Mouse (Mus musculus) neural tube, embryonic 12.5 days (tissue): ENCODE results near the gene Rabepk. TPM values are rescaled to one million over a fixed set of nuclear protein-coding genes. Genes with fewer than 3 reads are reported as not detected.
"Not testable (repeated sequence)": the region's sequence is repeated elsewhere in the genome, so short reads cannot be mapped to it uniquely, and the experiment has no call there.

Experiments used
- ATAC-seq: fragments of 200-750 bp; cut with Nextera tagmentation; 2 replicates; pipeline ENCODE4 v1.8.0; 2017; ENCODE audit warnings: low read depth, mild to moderate bottlenecking, moderate TSS enrichment, moderate library complexity; ENCODE audit not compliant: low FRiP score
- H3K27ac ChIP-seq: fragments of 300-500 bp; sonication (generic); 2 replicates; pipeline ENCODE4 v1.5.1; 2016
- H3K27me3 ChIP-seq: fragments of 300-500 bp; sonication (generic); replicated peaks from 2 replicates; pipeline ENCODE4 v1.6.1; 2016; ENCODE audit warnings: mild to moderate bottlenecking
- H3K36me3 ChIP-seq: fragments of 300-500 bp; sonication (generic); 2 replicates; pipeline ENCODE4 v1.6.1; 2016; ENCODE audit warnings: mild to moderate bottlenecking
- H3K4me1 ChIP-seq: fragments of 300-500 bp; sonication (generic); 2 replicates; pipeline ENCODE4 v1.6.1; 2016
- H3K4me2 ChIP-seq: fragments of 300-500 bp; sonication (generic); replicated peaks from 2 replicates; pipeline ENCODE4 v1.6.1; 2016; ENCODE audit warnings: mild to moderate bottlenecking
- H3K4me3 ChIP-seq: fragments of 300-500 bp; sonication (generic); 2 replicates; pipeline ENCODE4 v1.5.1; 2016
- H3K9ac ChIP-seq: fragments of 300-500 bp; sonication (generic); 2 replicates; pipeline ENCODE4 v1.6.1; 2016; ENCODE audit warnings: mild to moderate bottlenecking
- H3K9me3 ChIP-seq: fragments of 300-500 bp; sonication (generic); 2 replicates; pipeline ENCODE4 v1.6.1; 2016; ENCODE audit warnings: mild to moderate bottlenecking
- WGBS: fragments of 180-500 bp; shearing (Covaris S2); methylation state at CpG from one replicate; pipeline ENCODE4 v1.1.7; 2016; 5-methylcytosine and 5-hydroxymethylcytosine counted together
- polyA plus RNA-seq: library from polyadenylated mRNA; unstranded; fragments of >200 nt; fragmentation: Nextera tagmentation; extraction: Ambion mirVana; gene quantifications from 2 replicates; pipeline ENCODE4 v1.2.1, GENCODE M21; 2016

Rabepk gene
- polyA plus RNA-seq, 1 experiment from 2014 or later = 20.4 TPM

DNA sequence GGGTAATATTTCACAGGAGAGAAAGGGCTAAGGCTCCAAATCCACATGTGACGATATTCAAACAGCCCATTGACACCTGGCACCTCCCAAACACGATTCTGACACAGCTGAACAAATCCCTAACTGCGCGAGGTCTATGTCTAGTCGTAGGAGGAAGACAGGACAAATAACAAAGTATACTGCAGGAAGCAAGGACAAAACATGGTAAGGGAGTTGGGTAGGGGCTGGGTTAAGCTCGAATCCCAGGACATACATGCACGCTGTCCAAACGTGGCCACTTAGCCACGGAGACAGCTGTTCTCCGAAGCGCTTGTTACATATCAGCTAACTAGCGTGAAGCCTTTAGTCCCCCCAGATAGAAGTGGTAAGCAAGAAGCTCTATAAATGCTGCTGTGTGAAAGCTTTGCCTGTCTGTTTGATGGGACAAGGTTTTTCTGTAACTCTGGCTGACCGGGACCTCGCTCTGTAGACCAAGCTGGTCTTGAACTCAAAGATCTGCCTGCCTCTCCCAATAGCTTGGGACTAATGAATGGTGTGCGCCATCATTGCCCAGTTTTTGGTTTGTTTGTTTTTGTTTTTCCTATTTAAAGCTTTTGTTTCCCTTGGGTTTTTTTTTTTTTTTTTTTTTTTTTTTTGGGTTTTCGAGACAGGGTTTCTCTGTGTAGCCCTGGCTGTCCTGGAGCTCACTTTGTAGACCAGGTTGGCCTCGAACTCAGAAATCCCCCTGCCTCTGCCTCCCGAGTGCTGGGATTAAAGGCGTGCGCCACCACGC is 26.9 kb upstream of the Rabepk start:
- H3K27ac ChIP-seq = peak overlapping the region; percentile 4; the same call in 1 of the 2 replicates
- no peak for ATAC-seq
- H3K4me3 ChIP-seq = peak overlapping the region; percentile 97
- peak overlapping the region; percentile 96 for H3K9ac ChIP-seq
- WGBS = 36% methylated on average over 20 of the region's 21 CpGs
- peak overlapping the region; percentile 80 for H3K4me2 ChIP-seq
- H3K9me3 ChIP-seq = 0 out of 2 replicates have a peak, but pooled peaks cover 5% of the 10 kb centered on the region
- H3K36me3 ChIP-seq = peaks cover 9% of the 10 kb centered on the region
- peaks cover 19% of the 10 kb centered on the region for H3K4me1 ChIP-seq
- H3K27me3 ChIP-seq = no peaks in the 10 kb centered on the region

DNA sequence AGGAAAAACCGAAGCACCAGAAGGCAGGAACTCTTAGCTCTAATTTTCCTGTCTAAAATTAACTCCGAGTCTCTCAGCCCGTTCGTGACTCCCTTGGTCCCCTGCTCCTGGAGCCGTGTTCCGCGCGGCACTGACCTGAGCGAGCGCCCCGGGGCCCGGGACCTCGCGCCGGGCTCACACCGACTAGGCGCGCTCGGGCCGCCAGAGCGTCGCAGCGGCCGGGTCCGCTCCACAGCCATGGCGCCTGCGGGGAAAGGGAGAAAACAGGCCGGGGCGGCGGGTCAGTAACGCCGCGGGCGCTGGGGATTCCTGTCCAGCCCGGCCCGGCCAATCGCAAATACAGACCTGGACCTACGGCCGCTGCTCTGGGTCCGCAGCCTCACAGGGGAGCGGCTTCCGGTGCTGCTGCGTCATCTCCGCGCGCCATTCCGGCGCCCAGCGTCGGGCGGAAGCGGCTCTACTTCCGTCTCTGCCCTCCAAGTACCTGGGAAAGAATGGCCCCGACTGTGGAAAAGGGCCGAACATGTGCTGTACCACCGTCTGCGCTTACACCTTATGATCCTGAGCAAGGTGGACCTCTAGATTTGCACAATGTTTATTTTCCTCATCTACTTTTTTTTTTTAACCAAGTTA is 26.2 kb upstream of the Rabepk start, which contains the start of gene Fbxw2:
TSS of gene Fbxw2 (minus strand) at position 485 of the 633 bp plus-strand sequence.
- peak within 1 kb of the TSS; percentile 67; the same call in 1 of the 2 replicates for H3K27ac ChIP-seq
- H3K9ac ChIP-seq = peak within 1 kb of the TSS; percentile 96
- peaks cover 13% of the 10 kb centered on the region for H3K36me3 ChIP-seq
- peaks cover 19% of the 10 kb centered on the region for H3K4me1 ChIP-seq
- peak; percentile 95 for ATAC-seq
- peak within 1 kb of the TSS; percentile 97 for H3K4me3 ChIP-seq
- H3K4me2 ChIP-seq = peak within 1 kb of the TSS; percentile 80
- WGBS = under 1% methylated on average over 55 of the region's 57 CpGs
- H3K27me3 ChIP-seq = no peaks in the 10 kb centered on the region
- 0 out of 2 replicates have a peak, but pooled peaks cover 5% of the 10 kb centered on the region for H3K9me3 ChIP-seq

DNA sequence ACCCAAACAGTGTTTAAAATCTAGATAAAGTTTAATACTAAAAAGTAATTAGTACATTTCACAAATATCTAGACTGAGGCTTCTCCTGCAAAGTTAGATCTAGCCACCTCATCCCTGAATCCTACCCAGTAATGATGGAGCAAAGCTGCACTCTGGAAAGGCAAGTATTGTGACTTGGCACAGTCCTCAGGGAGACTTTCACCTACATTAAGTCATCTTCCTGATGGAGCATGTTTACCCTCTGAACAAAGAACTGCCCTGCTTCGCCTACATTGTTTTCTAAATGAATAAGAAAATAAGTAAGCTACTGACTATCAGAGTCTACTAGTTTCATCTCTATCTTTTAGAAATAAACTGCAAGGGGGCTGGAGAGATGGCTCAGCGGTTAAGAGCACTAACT is 18.8 kb upstream of the Rabepk start:
- H3K36me3 ChIP-seq = peaks cover 43% of the 10 kb centered on the region
- H3K4me1 ChIP-seq = no peaks in the 10 kb centered on the region
- H3K4me3 ChIP-seq = no peak overlapping the region
- no peaks in the 10 kb centered on the region for H3K27me3 ChIP-seq
- no peak for ATAC-seq
- H3K9ac ChIP-seq = no peak overlapping the region
- no peak overlapping the region for H3K4me2 ChIP-seq
- H3K9me3 ChIP-seq = no peaks in the 10 kb centered on the region
- 93% methylated on average over 2 of the region's 2 CpGs for WGBS
- H3K27ac ChIP-seq = no peak overlapping the region

DNA sequence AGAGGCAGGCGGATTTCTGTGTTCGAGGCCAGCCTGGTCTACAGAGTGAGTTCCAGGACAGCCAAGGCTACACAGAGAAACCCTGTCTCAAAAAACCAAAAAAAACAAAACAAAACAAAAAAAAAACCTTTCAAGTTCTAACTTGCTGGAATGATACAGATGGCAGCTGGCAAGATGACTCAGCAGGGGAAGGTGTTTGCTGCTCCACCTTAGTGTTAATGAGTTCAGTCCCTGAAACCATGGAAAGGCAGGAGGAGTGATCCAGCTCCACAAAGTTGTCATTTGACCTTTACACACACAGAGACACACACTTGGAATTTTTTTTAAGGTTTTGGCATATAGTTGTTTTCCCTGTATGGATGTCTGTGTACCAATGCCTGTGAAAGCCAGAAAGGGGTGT is 16.2 kb upstream of the Rabepk start:
- peaks cover 47% of the 10 kb centered on the region for H3K36me3 ChIP-seq
- not testable (repeated sequence) for H3K9ac ChIP-seq, H3K4me2 ChIP-seq, H3K27me3 ChIP-seq, H3K27ac ChIP-seq, H3K9me3 ChIP-seq, ATAC-seq, H3K4me3 ChIP-seq, H3K4me1 ChIP-seq
- 99% methylated on average over 2 of the region's 2 CpGs for WGBS

DNA sequence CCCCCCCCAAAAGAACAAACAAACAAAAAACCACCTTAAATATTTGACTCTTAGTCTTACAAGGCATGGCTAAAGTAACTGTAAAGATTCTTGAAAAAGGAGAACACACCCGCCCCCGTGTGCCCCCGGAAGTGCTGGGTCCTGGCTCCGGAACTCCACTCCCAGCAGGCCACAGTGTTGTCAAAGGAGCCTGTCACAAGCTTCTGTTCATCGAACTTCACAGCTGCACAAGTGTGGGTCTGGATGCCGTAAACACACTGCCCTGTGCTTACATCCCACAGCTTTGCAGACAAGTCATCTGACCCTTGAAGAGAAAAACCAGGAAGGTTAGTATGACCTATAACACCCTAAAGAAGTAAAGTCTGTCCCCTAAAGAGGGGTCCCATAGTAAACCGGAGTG is 13.0 kb upstream of the Rabepk start:
- H3K4me1 ChIP-seq = no peaks in the 10 kb centered on the region
- no peak for ATAC-seq
- WGBS = 86% methylated on average over 7 of the region's 7 CpGs
- no peaks in the 10 kb centered on the region for H3K27me3 ChIP-seq
- H3K36me3 ChIP-seq = peaks cover 51% of the 10 kb centered on the region
- H3K4me2 ChIP-seq = no peak overlapping the region
- H3K4me3 ChIP-seq = no peak overlapping the region
- no peak overlapping the region for H3K27ac ChIP-seq
- no peaks in the 10 kb centered on the region for H3K9me3 ChIP-seq
- H3K9ac ChIP-seq = no peak overlapping the region

DNA sequence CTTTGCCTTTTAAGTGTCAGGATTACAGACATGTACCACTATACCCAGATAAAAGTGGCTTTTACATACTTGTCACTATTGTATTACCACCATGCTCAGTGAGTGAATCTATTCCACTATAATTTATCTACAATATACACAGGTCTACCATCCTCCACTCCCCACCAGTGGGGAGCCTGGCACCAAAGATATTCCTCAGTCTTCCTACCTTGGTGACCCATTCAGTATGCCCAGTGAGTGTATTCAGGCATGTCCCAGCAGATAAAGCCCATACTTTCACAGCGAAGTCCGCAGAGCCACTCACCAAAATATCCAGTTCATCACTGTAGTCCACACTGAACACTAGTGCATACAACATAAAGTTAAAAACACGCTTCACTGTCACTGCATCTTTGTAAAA is 11.1 kb upstream of the Rabepk start:
- Histone ChIP-seq H3K9ac (no peak overlapping the region), H3K4me2 (no peak overlapping the region), H3K9me3 (no peaks in the 10 kb centered on the region), H3K4me1 (no peaks in the 10 kb centered on the region), H3K36me3 (peaks cover 56% of the 10 kb centered on the region), H3K4me3 (no peak overlapping the region), H3K27me3 (no peaks in the 10 kb centered on the region), H3K27ac (no peak overlapping the region)
- no peak for ATAC-seq
- 95% methylated on average over 3 of the region's 3 CpGs for WGBS

DNA sequence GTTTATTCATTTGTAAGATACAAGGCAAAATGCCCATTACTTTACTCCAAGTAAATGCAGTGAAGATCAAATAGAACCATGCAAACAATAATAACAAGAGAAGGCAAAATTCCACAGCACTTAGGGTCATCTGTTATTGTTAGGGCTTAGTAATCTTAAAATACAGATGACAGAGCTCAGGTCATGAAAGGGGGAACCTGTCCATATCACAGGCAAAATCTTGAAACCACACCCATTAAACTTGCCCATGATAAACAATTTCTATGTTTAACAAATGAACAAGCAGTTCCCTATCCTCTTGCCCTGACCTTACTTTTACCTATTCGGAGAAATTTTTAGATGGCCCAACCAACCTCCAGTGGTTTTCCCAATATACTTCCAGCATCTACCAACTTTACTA is 9.9 kb upstream of the Rabepk start:
- Histone ChIP-seq H3K36me3 (peaks cover 47% of the 10 kb centered on the region), H3K27ac (no peak overlapping the region), H3K4me1 (no peaks in the 10 kb centered on the region), H3K27me3 (no peaks in the 10 kb centered on the region), H3K4me3 (no peak overlapping the region), H3K9ac (no peak overlapping the region), H3K4me2 (no peak overlapping the region), H3K9me3 (no peaks in the 10 kb centered on the region)
- no peak for ATAC-seq
- 100% methylated on average over 1 of the region's 1 CpGs for WGBS

DNA sequence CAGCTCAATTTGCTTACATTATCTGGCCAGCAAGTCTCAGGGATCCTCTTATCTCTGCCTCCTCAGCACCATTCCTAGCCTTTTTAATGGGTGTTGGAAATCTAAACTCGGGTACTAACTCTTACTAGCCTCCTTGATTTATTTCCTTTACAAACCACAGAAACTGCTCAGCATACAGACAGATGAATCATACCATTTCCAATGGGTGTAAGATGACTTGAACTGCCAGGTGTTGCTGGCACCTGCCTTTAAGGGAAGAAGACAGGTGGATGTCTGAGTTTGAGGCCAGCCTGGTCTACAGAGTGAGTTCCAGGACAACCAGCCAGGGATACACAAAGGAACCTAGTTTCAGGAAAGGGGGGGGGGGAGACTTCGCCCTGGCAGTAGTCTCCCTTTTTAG is 8.3 kb upstream of the Rabepk start:
- no peak for ATAC-seq
- Histone ChIP-seq H3K9ac (no peak overlapping the region), H3K36me3 (peaks cover 33% of the 10 kb centered on the region), H3K4me2 (no peak overlapping the region), H3K4me1 (peaks cover 5% of the 10 kb centered on the region), H3K27ac (no peak overlapping the region), H3K9me3 (no peaks in the 10 kb centered on the region), H3K4me3 (no peak overlapping the region), H3K27me3 (no peaks in the 10 kb centered on the region)
- WGBS = 89% methylated on average over 2 of the region's 2 CpGs

DNA sequence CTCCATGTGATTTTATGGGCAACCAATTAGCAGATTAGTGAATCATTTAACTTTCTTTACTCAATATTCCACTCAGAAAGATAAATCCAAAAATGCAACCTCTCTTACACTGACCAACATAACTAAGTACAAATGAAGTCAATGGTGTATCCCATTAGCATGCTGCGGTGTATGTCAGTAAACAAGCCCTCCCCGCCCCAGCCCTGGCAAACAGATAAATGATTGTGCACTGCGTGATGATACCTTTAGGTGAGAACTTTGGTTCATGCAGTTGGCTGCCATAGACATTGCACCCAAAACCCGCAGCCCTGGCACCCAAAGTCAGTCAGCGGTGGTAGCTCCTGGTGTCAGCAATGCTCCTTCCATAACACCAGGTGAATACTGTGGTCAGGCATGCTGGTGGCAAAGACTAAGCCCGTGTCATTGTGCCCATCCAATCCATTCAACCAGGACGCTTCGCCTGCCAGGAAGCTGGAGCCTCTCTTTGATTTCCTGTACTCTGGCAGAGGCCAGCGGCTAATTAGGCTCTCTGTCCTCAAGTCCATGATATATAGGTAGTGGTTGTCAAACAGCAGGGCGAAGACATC is 5.7 kb upstream of the Rabepk start:
- H3K4me2 ChIP-seq = no peak overlapping the region
- H3K27me3 ChIP-seq = no peaks in the 10 kb centered on the region
- peaks cover 5% of the 10 kb centered on the region for H3K4me1 ChIP-seq
- H3K9me3 ChIP-seq = no peaks in the 10 kb centered on the region
- H3K9ac ChIP-seq = no peak overlapping the region
- no peak for ATAC-seq
- no peak overlapping the region for H3K27ac ChIP-seq
- H3K36me3 ChIP-seq = peaks cover 19% of the 10 kb centered on the region
- no peak overlapping the region for H3K4me3 ChIP-seq
- 91% methylated on average over 10 of the region's 10 CpGs for WGBS

DNA sequence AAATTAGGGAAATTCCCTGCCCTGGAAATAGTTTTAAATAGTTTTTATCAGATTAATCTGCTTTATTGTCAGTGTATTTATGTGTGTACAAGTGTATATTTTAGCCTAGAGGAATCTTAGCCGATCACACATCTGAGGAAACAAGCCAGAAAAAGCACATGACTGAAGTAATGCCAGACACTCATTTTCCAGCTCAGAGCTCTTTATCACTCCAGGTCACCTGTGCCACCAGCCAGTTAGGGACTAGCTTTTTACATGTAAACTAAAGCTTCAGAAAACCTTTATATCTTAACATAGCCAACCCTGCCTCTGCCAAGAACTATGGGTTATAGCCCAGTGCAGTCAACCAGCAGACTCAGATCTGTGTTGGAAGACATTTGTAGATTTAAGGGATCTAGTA is 5.1 kb upstream of the Rabepk start:
- Histone ChIP-seq H3K9me3 (no peaks in the 10 kb centered on the region), H3K27ac (no peak overlapping the region), H3K4me1 (peaks cover 8% of the 10 kb centered on the region), H3K9ac (no peak overlapping the region), H3K27me3 (no peaks in the 10 kb centered on the region), H3K36me3 (peaks cover 19% of the 10 kb centered on the region), H3K4me3 (no peak overlapping the region), H3K4me2 (no peak overlapping the region)
- no peak for ATAC-seq
- 92% methylated on average over 1 of the region's 1 CpGs for WGBS

DNA sequence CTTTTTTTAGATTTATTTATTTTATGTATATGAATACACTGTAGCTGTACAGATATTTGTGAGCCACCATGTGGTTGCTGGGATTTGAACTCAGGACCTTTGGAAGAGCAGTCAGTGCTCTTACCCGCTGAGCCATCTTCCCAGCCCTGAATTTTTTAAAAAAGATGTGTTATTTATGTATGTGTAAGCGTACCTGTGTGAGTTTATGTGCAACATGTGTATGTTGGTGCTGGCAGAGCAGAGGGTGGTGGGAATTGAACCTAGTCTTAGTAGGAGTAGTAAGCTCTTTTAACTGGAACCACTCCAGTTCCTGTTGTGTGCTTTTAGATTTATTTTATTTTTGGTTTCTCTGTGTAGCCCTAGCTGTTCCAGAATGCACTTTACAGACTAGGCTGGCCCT is 4.5 kb upstream of the Rabepk start:
- WGBS = 98% methylated on average over 2 of the region's 2 CpGs

DNA sequence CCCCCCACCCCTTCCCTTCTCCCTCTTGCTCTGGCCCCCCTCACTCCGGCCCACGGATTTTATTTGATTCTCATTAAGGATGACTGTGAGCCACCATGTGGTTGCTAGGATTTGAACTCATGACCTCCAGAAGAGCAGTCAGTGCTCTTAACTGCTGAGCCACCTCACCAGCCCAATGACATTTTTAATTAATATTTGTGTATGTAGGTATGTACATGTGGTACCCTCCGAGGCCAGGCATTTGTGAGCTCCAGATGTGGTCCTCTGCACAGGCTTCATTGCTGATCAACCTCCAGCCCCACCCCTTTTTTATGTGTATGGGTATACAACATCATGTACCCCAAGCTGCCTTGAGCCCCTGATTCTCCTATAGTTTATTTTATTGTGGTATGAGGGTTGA is 4.0 kb upstream of the Rabepk start:
- Histone ChIP-seq H3K36me3 (peaks cover 12% of the 10 kb centered on the region), H3K9me3 (no peaks in the 10 kb centered on the region), H3K27ac (no peak overlapping the region), H3K9ac (no peak overlapping the region), H3K4me1 (peaks cover 15% of the 10 kb centered on the region), H3K4me2 (peak overlapping the region; percentile 46), H3K27me3 (no peaks in the 10 kb centered on the region), H3K4me3 (no peak overlapping the region)
- no peak for ATAC-seq
- WGBS = 69% methylated on average over 3 of the region's 3 CpGs

More for the DNA sequence above, 4.5 kb upstream of the Rabepk start:
- ATAC-seq = no peak
- Histone ChIP-seq H3K9ac (no peak overlapping the region), H3K27me3 (no peaks in the 10 kb centered on the region), H3K4me2 (peak overlapping the region; percentile 46; the same call in 1 of the 2 replicates), H3K36me3 (peaks cover 17% of the 10 kb centered on the region), H3K4me3 (no peak overlapping the region), H3K4me1 (peaks cover 11% of the 10 kb centered on the region), H3K27ac (no peak overlapping the region), H3K9me3 (no peaks in the 10 kb centered on the region)
